Mouse (Mus musculus) heart, adult 2 months (tissue): ENCODE data around the gene Cblb.

Experiments
- CTCF ChIP-seq: fragments of 200-600 bp; IDR thresholded peaks from 2 replicates; pipeline ENCODE4 v1.8.1; 2022; ENCODE audit warnings: antibody characterized with exemption, mild to moderate bottlenecking, moderate library complexity
- EP300 ChIP-seq: fragments of 200-500 bp; IDR thresholded peaks from 2 replicates; pipeline ENCODE4 v1.6.1; 2011; ENCODE audit warnings: low read depth, low read length, control low read depth; ENCODE audit not compliant: insufficient read depth
- POLR2A ChIP-seq: fragments of 200-500 bp; IDR thresholded peaks from 2 replicates; pipeline ENCODE4 v1.6.1; 2011; ENCODE audit warnings: mild to moderate bottlenecking, low read depth, low read length, control low read depth; ENCODE audit not compliant: insufficient read depth

DNA sequence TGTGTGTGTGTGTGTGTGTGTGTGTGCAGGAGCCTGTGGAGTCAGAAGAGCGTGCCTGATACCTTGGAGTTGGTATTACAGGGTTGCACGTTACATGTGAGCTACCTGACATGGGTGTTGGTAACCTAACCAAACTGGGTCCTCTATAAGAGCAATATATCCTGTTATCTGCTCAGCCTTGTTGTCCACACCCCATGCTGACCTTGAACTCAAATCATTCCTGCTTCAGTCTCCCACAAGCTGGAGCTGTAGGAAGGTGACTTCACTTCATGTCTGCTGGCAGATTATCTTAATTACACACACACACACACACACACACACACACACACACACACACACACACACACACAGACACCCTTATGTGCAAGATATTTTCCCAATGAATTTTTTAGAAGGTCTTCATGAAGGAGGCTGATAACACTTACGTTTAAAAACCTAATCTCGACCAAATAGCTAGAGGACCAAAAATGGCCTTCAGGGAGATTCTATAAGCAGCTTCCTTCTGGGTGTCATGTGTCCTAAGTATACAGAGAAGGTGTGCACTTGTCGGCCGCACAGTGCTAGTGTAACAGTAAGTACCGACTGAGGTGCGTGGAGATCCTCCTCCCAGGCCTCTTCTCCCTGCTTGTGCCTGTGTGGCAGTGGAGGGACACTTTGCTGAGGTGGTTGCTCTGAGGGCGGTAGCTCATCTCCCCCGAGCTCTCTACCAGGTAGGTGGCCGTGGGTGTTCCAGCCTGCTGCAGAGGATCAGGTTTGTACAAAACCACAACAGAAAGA, 49.8 kb downstream of the Cblb start:
- TF ChIP-seq CTCF (no peak), POLR2A (no peak), EP300 (no peak)
